Mouse (Mus musculus) limb, embryonic 10.5 days (tissue): Measurements from ENCODE around the gene Lingo3. TPM values are rescaled to one million over a fixed set of nuclear protein-coding genes. Genes with fewer than 3 reads are reported as not detected.
A peak's percentile ranks its signal among the peaks of the same experiment; 100 is the strongest.
"Not testable (repeated sequence)": the region's sequence is repeated elsewhere in the genome, so short reads cannot be mapped to it uniquely, and the experiment has no call there.

Source experiments
- DNase-seq: peaks from one replicate; pipeline ENCODE4 v3.0.0-alpha.2; 2017; ENCODE audit warnings: low spot score
- H3K27ac ChIP-seq: fragments of 300-500 bp; sonication (generic); 2 replicates; pipeline ENCODE4 v1.5.1; 2016; ENCODE audit warnings: mild to moderate bottlenecking
- H3K27me3 ChIP-seq: fragments of 300-500 bp; sonication (generic); 2 replicates; pipeline ENCODE4 v1.6.1; 2016; ENCODE audit warnings: low read depth, mild to moderate bottlenecking; ENCODE audit not compliant: poor library complexity, severe bottlenecking
- H3K36me3 ChIP-seq: fragments of 300-500 bp; sonication (generic); 2 replicates; pipeline ENCODE4 v1.6.1; 2016; ENCODE audit warnings: mild to moderate bottlenecking, moderate library complexity
- H3K4me1 ChIP-seq: fragments of 300-500 bp; sonication (generic); 2 replicates; pipeline ENCODE4 v1.6.1; 2016
- H3K4me3 ChIP-seq: fragments of 300-500 bp; sonication (generic); 2 replicates; pipeline ENCODE4 v1.5.1; 2016; ENCODE audit warnings: mild to moderate bottlenecking, moderate library complexity
- H3K9me3 ChIP-seq: fragments of 300-500 bp; sonication (generic); replicated peaks from 2 replicates; pipeline ENCODE4 v1.6.1; 2016; ENCODE audit warnings: mild to moderate bottlenecking
- WGBS: fragments of 180-500 bp; shearing (Covaris S2); methylation state at CpG from one replicate; pipeline ENCODE4 v1.1.7; 2016; 5-methylcytosine and 5-hydroxymethylcytosine counted together
- polyA plus RNA-seq: library from polyadenylated mRNA; unstranded; fragments of >200 nt; fragmentation: Nextera tagmentation; extraction: Ambion mirVana; gene quantifications from 2 replicates; pipeline ENCODE4 v1.2.1, GENCODE M21; 2016

Gene Lingo3
- polyA plus RNA-seq, 1 experiment from 2014 or later = 0.60 TPM

- H3K4me1 ChIP-seq = peaks cover 36% of the 10 kb centered on the region
- peak; percentile 95 for DNase-seq
- no peaks in the 10 kb centered on the region for H3K9me3 ChIP-seq
- peaks cover 31% of the 10 kb centered on the region for H3K36me3 ChIP-seq
- WGBS = under 1% methylated on average over 82 of the region's 82 CpGs
- H3K27ac ChIP-seq = peak within 1 kb of the TSS; percentile 96
- H3K4me3 ChIP-seq = peak within 1 kb of the TSS; percentile 94
- no peaks in the 10 kb centered on the region for H3K27me3 ChIP-seq
Observed at GRCm38 (mm10) chr10:80826151-80827062, 17.4 kb downstream of the Lingo3 start, which contains the start of gene Oaz1. Gene Oaz1, plus strand, starts transcription at chr10:80826656.

GRCm38 (mm10) chr10:80824827-80825226 lies 19.0 kb downstream of the Lingo3 start:
- Histone ChIP-seq H3K27ac (no peak overlapping the region), H3K9me3 (no peaks in the 10 kb centered on the region), H3K4me1 (peaks cover 20% of the 10 kb centered on the region), H3K27me3 (no peaks in the 10 kb centered on the region), H3K36me3 (peaks cover 21% of the 10 kb centered on the region), H3K4me3 (no peak overlapping the region)
- WGBS = 78% methylated on average over 2 of the region's 2 CpGs
- no peak for DNase-seq

- Histone ChIP-seq H3K36me3 (peaks cover 13% of the 10 kb centered on the region), H3K4me1 (peaks cover 13% of the 10 kb centered on the region), H3K27me3 (no peaks in the 10 kb centered on the region), H3K9me3 (no peaks in the 10 kb centered on the region), H3K4me3 (no peak overlapping the region), H3K27ac (no peak overlapping the region)
- DNase-seq = no peak
- WGBS = 67% methylated on average over 8 of the region's 8 CpGs
Observed at GRCm38 (mm10) chr10:80823847-80824643, 19.8 kb downstream of the Lingo3 start.

GRCm38 (mm10) chr10:80823316-80823715 lies 20.5 kb downstream of the Lingo3 start:
- DNase-seq = no peak
- no peaks in the 10 kb centered on the region for H3K9me3 ChIP-seq
- no peak overlapping the region for H3K4me3 ChIP-seq
- H3K36me3 ChIP-seq = peaks cover 7% of the 10 kb centered on the region
- H3K27ac ChIP-seq = no peak overlapping the region
- 90% methylated on average over 1 of the region's 1 CpGs for WGBS
- no peaks in the 10 kb centered on the region for H3K27me3 ChIP-seq
- H3K4me1 ChIP-seq = peaks cover 10% of the 10 kb centered on the region

- 91% methylated on average over 5 of the region's 5 CpGs for WGBS
- H3K9me3 ChIP-seq = no peaks in the 10 kb centered on the region
- H3K27me3 ChIP-seq = no peaks in the 10 kb centered on the region
Observed at GRCm38 (mm10) chr10:80822528-80822927, 21.3 kb downstream of the Lingo3 start.

GRCm38 (mm10) chr10:80821991-80822390 lies 21.8 kb downstream of the Lingo3 start:
- Histone ChIP-seq H3K9me3 (no peaks in the 10 kb centered on the region), H3K4me3 (no peak overlapping the region), H3K27ac (no peak overlapping the region), H3K36me3 (no peaks in the 10 kb centered on the region), H3K27me3 (no peaks in the 10 kb centered on the region), H3K4me1 (no peaks in the 10 kb centered on the region; the same call in 1 of the 2 replicates)
- 41% methylated on average over 2 of the region's 2 CpGs for WGBS
- no peak for DNase-seq

More at GRCm38 (mm10) chr10:80822528-80822927, 21.3 kb downstream of the Lingo3 start:
- DNase-seq = no peak
- H3K4me3 ChIP-seq = no peak overlapping the region
- H3K4me1 ChIP-seq = peaks cover 2% of the 10 kb centered on the region
- no peaks in the 10 kb centered on the region for H3K36me3 ChIP-seq
- H3K27ac ChIP-seq = no peak overlapping the region

GRCm38 (mm10) chr10:80819406-80819805 lies 24.4 kb downstream of the Lingo3 start:
- Histone ChIP-seq H3K4me1 (no peaks in the 10 kb centered on the region), H3K9me3 (no peaks in the 10 kb centered on the region), H3K27ac (no peak overlapping the region), H3K27me3 (no peaks in the 10 kb centered on the region), H3K36me3 (no peaks in the 10 kb centered on the region), H3K4me3 (no peak overlapping the region)
- DNase-seq = no peak
- 52% methylated on average over 3 of the region's 3 CpGs for WGBS

GRCm38 (mm10) chr10:80818599-80819281 lies 25.1 kb downstream of the Lingo3 start:
- Histone ChIP-seq H3K4me3 (no peak overlapping the region), H3K4me1 (no peaks in the 10 kb centered on the region), H3K27ac (no peak overlapping the region), H3K9me3 (no peaks in the 10 kb centered on the region), H3K36me3 (no peaks in the 10 kb centered on the region), H3K27me3 (no peaks in the 10 kb centered on the region)
- no peak for DNase-seq
- 60% methylated on average over 6 of the region's 6 CpGs for WGBS

GRCm38 (mm10) chr10:80817955-80818354 lies 25.9 kb downstream of the Lingo3 start:
- not testable (repeated sequence) for H3K4me1 ChIP-seq, H3K36me3 ChIP-seq, H3K4me3 ChIP-seq, H3K9me3 ChIP-seq, H3K27me3 ChIP-seq, DNase-seq, H3K27ac ChIP-seq
- 83% methylated on average over 7 of the region's 7 CpGs for WGBS

- DNase-seq = no peak
- H3K27me3 ChIP-seq = 0 out of 2 replicates have a peak, but pooled peaks cover 5% of the 10 kb centered on the region
- H3K9me3 ChIP-seq = no peaks in the 10 kb centered on the region
- H3K4me3 ChIP-seq = no peak overlapping the region
- no peaks in the 10 kb centered on the region for H3K36me3 ChIP-seq
- H3K4me1 ChIP-seq = no peaks in the 10 kb centered on the region
- 82% methylated on average over 2 of the region's 2 CpGs for WGBS
- no peak overlapping the region for H3K27ac ChIP-seq
Observed at GRCm38 (mm10) chr10:80817164-80817563, 26.7 kb downstream of the Lingo3 start.

- WGBS = 83% methylated on average over 3 of the region's 3 CpGs
- not testable (repeated sequence) for DNase-seq, H3K9me3 ChIP-seq, H3K36me3 ChIP-seq, H3K4me3 ChIP-seq, H3K4me1 ChIP-seq, H3K27ac ChIP-seq
- peaks cover 12% of the 10 kb centered on the region; the same call in 1 of the 2 replicates for H3K27me3 ChIP-seq
Observed at GRCm38 (mm10) chr10:80816303-80816702, 27.5 kb downstream of the Lingo3 start.

GRCm38 (mm10) chr10:80814800-80815199 lies 29.0 kb downstream of the Lingo3 start:
- Histone ChIP-seq H3K36me3 (no peaks in the 10 kb centered on the region), H3K9me3 (no peaks in the 10 kb centered on the region), H3K4me3 (no peak overlapping the region), H3K27me3 (peaks cover 27% of the 10 kb centered on the region), H3K27ac (no peak overlapping the region), H3K4me1 (peaks cover 8% of the 10 kb centered on the region)
- 68% methylated on average over 7 of the region's 7 CpGs for WGBS
- DNase-seq = no peak
